Comparison of ENCODE assay signal across 12 mouse cellular contexts in genomic region chr2:154379103-154379502, GRCm38 (mm10). TPM values are rescaled to one million over a fixed set of nuclear protein-coding genes. Genes with fewer than 3 reads are reported as not detected.
DNase-seq lines count a peak whose midpoint lies in the region; ATAC-seq and TF ChIP-seq lines count a peak whose summit lies in the region.
"Had no signal": no experiment of that assay in that cellular context is flagged by ENCODE, and none has a peak within 500 bp of the region (broad histone marks: within the 10 kb centered on the region; RNA-seq: fewer than 3 reads in every experiment).

No protein-coding gene starts in this region.

- in situ Hi-C loops in ES-E14 (cut with MboI; ENCODE audit: low sequenced_read_pairs in 2 of 2, unreplicated experiment in 2 of 2), result no loop called here

- TF ChIP-seq POLR2A in embryonic fibroblast, embryonic 13.5 days (IDR thresholded peaks at IDR 0.05; ENCODE audit: low read depth, low read length), result no peak

- H3K36me3 ChIP-seq in ES-E14 (ENCODE audit: control insufficient read depth, insufficient read depth, low read length, poor library complexity, severe bottlenecking), result peaks cover 4% of the 10 kb centered on the region; the same call in 1 of the 2 replicates
- no peaks in the 10 kb centered on the region for H3K36me3 ChIP-seq in midbrain, embryonic 11.5 days (ENCODE audit: control insufficient read depth, insufficient read depth, low read length)

- no peak for ATAC-seq in midbrain, embryonic 11.5 days (ENCODE audit: low FRiP score)
- ATAC-seq in erythroid progenitor cell, adult 5-6 weeks (replicated peaks; ENCODE audit: low FRiP score, poor library complexity, severe bottlenecking), result no peak
- ATAC-seq: inflammation-experienced regulatory T-cells, adult 6 months had no signal

- TF ChIP-seq CTCF in embryonic fibroblast, embryonic 13.5 days (IDR thresholded peaks at IDR 0.05; ENCODE audit: borderline replicate concordance, insufficient read depth, low read length), result no peak

- no peaks in the 10 kb centered on the region for H3K27me3 ChIP-seq in midbrain, embryonic 11.5 days (ENCODE audit: control insufficient read depth, insufficient read depth, low read length)

- WGBS in midbrain, embryonic 11.5 days, result 90% methylated on average over 7 of the region's 7 CpGs

- no peak overlapping the region for H3K4me3 ChIP-seq in ES-E14 (ENCODE audit: insufficient read depth in 1 of 2, low read depth in 1 of 2, low read length in 2 of 2, poor library complexity in 1 of 2, severe bottlenecking in 1 of 2)
- no peak overlapping the region for H3K4me3 ChIP-seq in embryonic fibroblast, embryonic 13.5 days (ENCODE audit: insufficient read depth, low read length)
- H3K4me3 ChIP-seq in midbrain, embryonic 11.5 days (ENCODE audit: low read depth, low read length), result no peak overlapping the region

- no peaks in the 10 kb centered on the region for H3K9me3 ChIP-seq in ES-E14 (ENCODE audit: control insufficient read depth, insufficient read depth, low read depth, low read length)
- no peaks in the 10 kb centered on the region for H3K9me3 ChIP-seq in midbrain, embryonic 11.5 days (ENCODE audit: control insufficient read depth, low read length)

- no peak overlapping the region for H3K4me2 ChIP-seq in midbrain, embryonic 11.5 days

- H3K9ac ChIP-seq in ES-E14 (ENCODE audit: insufficient read depth, low read depth, low read length, poor library complexity, severe bottlenecking), result peak overlapping the region; percentile 24; the same call in 1 of the 2 replicates
- no peak overlapping the region for H3K9ac ChIP-seq in midbrain, embryonic 11.5 days (ENCODE audit: low read length)

- intact Hi-C loops in left cerebral cortex, postnatal 4 days (cut with DNase I), result no loop called here

- peaks cover 4 to 11% of the 10 kb centered on the region in 2 experiments; a peak in 2 of 4 replicates for H3K4me1 ChIP-seq in ES-E14 (ENCODE audit: control insufficient read depth in 2 of 2, insufficient read depth in 2 of 2, low read length in 2 of 2, poor library complexity in 1 of 2)
- H3K4me1 ChIP-seq in embryonic fibroblast, embryonic 13.5 days (ENCODE audit: control insufficient read depth, insufficient read depth, low read length), result peaks cover 4% of the 10 kb centered on the region
- no peaks in the 10 kb centered on the region for H3K4me1 ChIP-seq in midbrain, embryonic 11.5 days (ENCODE audit: control insufficient read depth, insufficient read depth, low read length)

- H3K27ac ChIP-seq in ES-E14 (ENCODE audit: insufficient read depth, low read depth, low read length, poor library complexity, severe bottlenecking), result peak overlapping the region; percentile 35; the same call in 1 of the 2 replicates
- H3K27ac ChIP-seq in embryonic fibroblast, embryonic 13.5 days (ENCODE audit: insufficient read depth, low read length), result peak overlapping the region; percentile 4; the same call in 1 of the 2 replicates
- no peak overlapping the region for H3K27ac ChIP-seq in midbrain, embryonic 11.5 days (ENCODE audit: low read depth, low read length)

- DNase-seq in ES-E14 (ENCODE audit: low read depth, low spot score), result no peak
- peak; percentile 78 to 84 for DNase-seq in layer of hippocampus, postnatal 10 days (ENCODE audit: low spot score in 2 of 2)
- DNase-seq in left cerebral cortex, postnatal 4 days, result peak; percentile 48
- no peak for DNase-seq in adrenal gland, postnatal 25 days
- DNase-seq in midbrain, embryonic 11.5 days (ENCODE audit: low spot score, missing footprints), result no peak
- DNase-seq: adrenal gland, postnatal 14 days; cerebellum, adult 9-10 months; gastrocnemius, postnatal 10 days; kidney, postnatal 36 days had no signal

TF ChIP-seq in ES-E14, 5 proteins besides CTCF, POLR2A, EP300 and RAD21:
- TF ChIP-seq CHD2 (IDR thresholded peaks at IDR 0.05; ENCODE audit: low read depth, low read length) (no peak), MAFK (IDR thresholded peaks at IDR 0.05; ENCODE audit: insufficient read depth, low read depth, low read length) (peak; percentile 42; the same call in 1 of the 2 replicates)

RNA-seq across cellular contexts. Expression of gene Cdk5rap1, which starts 6.3 kb away (rescaled TPM):
- 30.0 and 33.2 TPM in 2 replicates for total RNA-seq in ES-E14 (2012; rRNA removed)
- 9.3 and 10.0 TPM in 2 replicates for polyA plus RNA-seq in embryonic fibroblast, embryonic 13.5 days (2011; ENCODE audit: insufficient read length, low read depth, missing spikeins)
- 10 to 100 TPM; 11.9 to 16.1 TPM for total RNA-seq in layer of hippocampus, postnatal 10 days (2021)
- total RNA-seq in left cerebral cortex, postnatal 4 days (2021), result 10 to 100 TPM; 10.2 to 14.4 TPM
- total RNA-seq in adrenal gland, postnatal 25 days (2021), result 12.4 and 18.2 TPM in 2 replicates
- 15.1 and 18.1 TPM in 2 replicates for polyA plus RNA-seq in midbrain, embryonic 11.5 days (2014; fragmentation: Nextera tagmentation; extraction: Ambion mirVana)
- 10.1 and 12.3 TPM in 2 replicates for total RNA-seq in erythroid progenitor cell, adult 5-6 weeks (2015; ENCODE audit: low replicate concordance)
- 8.2 and 28.1 TPM in 2 replicates for total RNA-seq in erythroid progenitor cell, adult 5-6 weeks (2017; ENCODE audit: low replicate concordance)

RNA-seq across cellular contexts. Expression of gene Snta1, which starts 28.8 kb away (rescaled TPM):
- 11.3 and 18.6 TPM in 2 replicates for total RNA-seq in ES-E14 (2012; rRNA removed)
- polyA plus RNA-seq in embryonic fibroblast, embryonic 13.5 days (2011; ENCODE audit: insufficient read length, low read depth, missing spikeins), result 17.1 and 18.5 TPM in 2 replicates
- 10 to 100 TPM; 40.6 to 41.3 TPM for total RNA-seq in layer of hippocampus, postnatal 10 days (2021)
- 10 to 100 TPM; 21.7 to 22.2 TPM for total RNA-seq in left cerebral cortex, postnatal 4 days (2021)
- 21.9 and 24.7 TPM in 2 replicates for total RNA-seq in adrenal gland, postnatal 25 days (2021)
- 2.0 and 2.3 TPM in 2 replicates for polyA plus RNA-seq in midbrain, embryonic 11.5 days (2014; fragmentation: Nextera tagmentation; extraction: Ambion mirVana)
- not detected in 2 replicates for total RNA-seq in erythroid progenitor cell, adult 5-6 weeks (2015; ENCODE audit: low replicate concordance)
- total RNA-seq in erythroid progenitor cell, adult 5-6 weeks (2017; ENCODE audit: low replicate concordance), result 1.0 and 1.8 TPM in 2 replicates
- polyA plus RNA-seq: inflammation-experienced regulatory T-cells, adult 6 months had no signal

RNA-seq across cellular contexts. Expression of gene Cbfa2t2, which starts 57.2 kb away (rescaled TPM):
- 37.6 and 56.4 TPM in 2 replicates for total RNA-seq in ES-E14 (2012; rRNA removed)
- polyA plus RNA-seq in embryonic fibroblast, embryonic 13.5 days (2011; ENCODE audit: insufficient read length, low read depth, missing spikeins), result 36.8 and 47.6 TPM in 2 replicates
- 10 to 100 TPM; 43.6 to 60.6 TPM for total RNA-seq in layer of hippocampus, postnatal 10 days (2021)
- total RNA-seq in left cerebral cortex, postnatal 4 days (2021), result 10 to 100 TPM; 48.3 to 55.2 TPM
- 40.7 and 50.1 TPM in 2 replicates for total RNA-seq in adrenal gland, postnatal 25 days (2021)
- polyA plus RNA-seq in midbrain, embryonic 11.5 days (2014; fragmentation: Nextera tagmentation; extraction: Ambion mirVana), result 75.2 and 76.1 TPM in 2 replicates
- 9.6 and 28.1 TPM in 2 replicates for total RNA-seq in erythroid progenitor cell, adult 5-6 weeks (2015; ENCODE audit: low replicate concordance)
- total RNA-seq in erythroid progenitor cell, adult 5-6 weeks (2017; ENCODE audit: low replicate concordance), result 6.5 and 14.1 TPM in 2 replicates

Comparison
In these comparisons a context has a peak if more than half of its experiments do, and no peak if none do; other contexts are left out.
1. DNase-seq: peak in layer of hippocampus, postnatal 10 days (2 of 2) and left cerebral cortex, postnatal 4 days (single experiment); none in ES-E14 (single experiment), adrenal gland, postnatal 25 days (single experiment) and midbrain, embryonic 11.5 days (single experiment).